ENCODE assay signal across 8 mouse cellular contexts in genomic region chr1:72243656-72244316, GRCm38 (mm10). TPM values are rescaled to one million over a fixed set of nuclear protein-coding genes. Genes with fewer than 3 reads are reported as not detected.
DNase-seq lines count a peak whose midpoint lies in the region; ATAC-seq lines count a peak whose summit lies in the region.

No protein-coding gene starts in this region.

- H3K4me1 ChIP-seq in heart, embryonic 14.5 days (ENCODE audit: control insufficient read depth in 2 of 2, insufficient read depth in 2 of 2, low read length in 2 of 2), result no peaks in the 10 kb centered on the region
- peaks cover 13% of the 10 kb centered on the region for H3K4me1 ChIP-seq in liver, embryonic 13.5 days (replicated peaks)
- H3K4me1 ChIP-seq in stomach, embryonic 16.5 days (ENCODE audit: control insufficient read depth, insufficient read depth, low read length), result no peaks in the 10 kb centered on the region

- H3K9ac ChIP-seq in heart, embryonic 14.5 days (ENCODE audit: low read length), result peak overlapping the region; percentile 85
- H3K9ac ChIP-seq in liver, embryonic 13.5 days, result peak overlapping the region; percentile 73
- peak overlapping the region; percentile 91 for H3K9ac ChIP-seq in stomach, embryonic 16.5 days (ENCODE audit: low read length)

- under 1% methylated on average over 46 of the region's 47 CpGs for WGBS in heart, embryonic 14.5 days
- under 1% methylated on average over 47 of the region's 47 CpGs for WGBS in liver, embryonic 13.5 days (ENCODE audit: insufficient replicate concordance)
- WGBS in stomach, embryonic 16.5 days, result under 1% methylated on average over 47 of the region's 47 CpGs

- peak; percentile 100 for ATAC-seq in erythroid progenitor cell, adult 5-6 weeks (replicated peaks; ENCODE audit: low FRiP score, poor library complexity, severe bottlenecking)
- peak; percentile 91 for ATAC-seq in heart, embryonic 14.5 days (ENCODE audit: insufficient number of reproducible peaks, insufficient read depth, low FRiP score, low read depth)
- ATAC-seq in liver, embryonic 13.5 days (ENCODE audit: low read depth), result peak; percentile 84
- ATAC-seq in stomach, embryonic 16.5 days (ENCODE audit: insufficient read depth, low FRiP score), result peak; percentile 97

- H3K9me3 ChIP-seq in heart, embryonic 14.5 days (ENCODE audit: control insufficient read depth, low read length), result no peaks in the 10 kb centered on the region
- no peaks in the 10 kb centered on the region for H3K9me3 ChIP-seq in liver, embryonic 13.5 days (replicated peaks)
- no peaks in the 10 kb centered on the region for H3K9me3 ChIP-seq in stomach, embryonic 16.5 days (replicated peaks; ENCODE audit: control insufficient read depth, low read length)

- peak overlapping the region; percentile 93 to 97 for H3K27ac ChIP-seq in heart, embryonic 14.5 days (replicated peaks in 1 of 2; ENCODE audit: control insufficient read depth in 1 of 2, insufficient read depth in 1 of 2, low read depth in 2 of 2, low read length in 2 of 2)
- H3K27ac ChIP-seq in liver, embryonic 13.5 days, result peak overlapping the region; percentile 87
- H3K27ac ChIP-seq in stomach, embryonic 16.5 days (ENCODE audit: low read length), result peak overlapping the region; percentile 99

- no peaks in the 10 kb centered on the region for H3K27me3 ChIP-seq in heart, embryonic 14.5 days (ENCODE audit: control insufficient read depth, insufficient read depth, low read length)
- H3K27me3 ChIP-seq in liver, embryonic 13.5 days, result no peaks in the 10 kb centered on the region
- no peaks in the 10 kb centered on the region for H3K27me3 ChIP-seq in stomach, embryonic 16.5 days (ENCODE audit: control insufficient read depth, insufficient read depth, low read length)

- H3K4me2 ChIP-seq in heart, embryonic 14.5 days (ENCODE audit: low read length), result peak overlapping the region; percentile 67
- peak overlapping the region; percentile 67 for H3K4me2 ChIP-seq in liver, embryonic 13.5 days
- peak overlapping the region; percentile 68 for H3K4me2 ChIP-seq in stomach, embryonic 16.5 days (ENCODE audit: low read depth, low read length)

- peak; percentile 98 for DNase-seq in CD4-positive helper T cell, adult 2 months (ENCODE audit: low read depth, low spot score)
- DNase-seq in brain, embryonic 18.5 days (ENCODE audit: low read depth, low spot score), result peak; percentile 92
- DNase-seq in kidney, postnatal 14 days, result peak; percentile 97
- DNase-seq in liver, embryonic 13.5 days, result peak; percentile 95
- peak; percentile 98 for DNase-seq in neural tube, embryonic 10.5 days (ENCODE audit: extremely low spot score, low spot score)

- H3K4me3 ChIP-seq in heart, embryonic 14.5 days (ENCODE audit: control insufficient read depth in 1 of 2, insufficient read depth in 1 of 2, low read depth in 1 of 2, low read length in 2 of 2), result peak overlapping the region; percentile 36 to 53
- H3K4me3 ChIP-seq in liver, embryonic 13.5 days (replicated peaks), result peak overlapping the region; percentile 42
- H3K4me3 ChIP-seq in stomach, embryonic 16.5 days (replicated peaks; ENCODE audit: low read length), result peak overlapping the region; percentile 52

- H3K36me3 ChIP-seq in heart, embryonic 14.5 days (ENCODE audit: control insufficient read depth, insufficient read depth, low read length), result no peaks in the 10 kb centered on the region
- no peaks in the 10 kb centered on the region for H3K36me3 ChIP-seq in liver, embryonic 13.5 days
- H3K36me3 ChIP-seq in stomach, embryonic 16.5 days (ENCODE audit: control insufficient read depth, insufficient read depth, low read length), result no peaks in the 10 kb centered on the region

RNA-seq across cellular contexts. Expression of gene Mreg, which starts 31.7 kb away (rescaled TPM):
- total RNA-seq in erythroid progenitor cell, adult 5-6 weeks (2015; ENCODE audit: low replicate concordance), result 1.4 TPM in 1 of 2 replicates, not detected in the other
- total RNA-seq in erythroid progenitor cell, adult 5-6 weeks (2017; ENCODE audit: low replicate concordance), result 0.39 TPM in 1 of 2 replicates, not detected in the other
- polyA plus RNA-seq in heart, embryonic 14.5 days (2014; fragmentation: Nextera tagmentation; extraction: Ambion mirVana), result 6.5 and 6.8 TPM in 2 replicates
- polyA plus RNA-seq in liver, embryonic 13.5 days (2015; fragmentation: Nextera tagmentation; extraction: Ambion mirVana), result 5.1 and 7.8 TPM in 2 replicates
- 12.4 and 14.4 TPM in 2 replicates for polyA plus RNA-seq in stomach, embryonic 16.5 days (2015; fragmentation: Nextera tagmentation; extraction: Ambion mirVana)

RNA-seq across cellular contexts. Expression of gene Pecr, which starts 40.3 kb away (rescaled TPM):
- total RNA-seq in erythroid progenitor cell, adult 5-6 weeks (2015; ENCODE audit: low replicate concordance), result 1.7 TPM in 1 of 2 replicates, not detected in the other
- 1.4 TPM in 1 of 2 replicates, not detected in the other for total RNA-seq in erythroid progenitor cell, adult 5-6 weeks (2017; ENCODE audit: low replicate concordance)
- polyA plus RNA-seq in heart, embryonic 14.5 days (2014; fragmentation: Nextera tagmentation; extraction: Ambion mirVana), result 19.1 and 23.8 TPM in 2 replicates
- 42.6 and 46.1 TPM in 2 replicates for polyA plus RNA-seq in liver, embryonic 13.5 days (2015; fragmentation: Nextera tagmentation; extraction: Ambion mirVana)
- 48.1 and 52.0 TPM in 2 replicates for polyA plus RNA-seq in stomach, embryonic 16.5 days (2015; fragmentation: Nextera tagmentation; extraction: Ambion mirVana)

RNA-seq across cellular contexts. Expression of gene Tmem169, which starts 40.4 kb away (rescaled TPM):
- total RNA-seq in erythroid progenitor cell, adult 5-6 weeks (2015; ENCODE audit: low replicate concordance), result not detected in 2 replicates
- total RNA-seq in erythroid progenitor cell, adult 5-6 weeks (2017; ENCODE audit: low replicate concordance), result not detected in 2 replicates
- 0.28 and 0.32 TPM in 2 replicates for polyA plus RNA-seq in heart, embryonic 14.5 days (2014; fragmentation: Nextera tagmentation; extraction: Ambion mirVana)
- 0.48 and 0.96 TPM in 2 replicates for polyA plus RNA-seq in liver, embryonic 13.5 days (2015; fragmentation: Nextera tagmentation; extraction: Ambion mirVana)
- 2.2 and 2.6 TPM in 2 replicates for polyA plus RNA-seq in stomach, embryonic 16.5 days (2015; fragmentation: Nextera tagmentation; extraction: Ambion mirVana)

Comparison
In these comparisons a context has a peak if more than half of its experiments do, and no peak if none do; other contexts are left out.
1. Peak in every context shown above with its lines: DNase-seq, ATAC-seq, H3K4me3 ChIP-seq and H3K27ac ChIP-seq.